Mouse (Mus musculus): ENCODE data around the gene Mrpl51. TPM values are rescaled to one million over a fixed set of nuclear protein-coding genes. Genes with fewer than 3 reads are reported as not detected.

Mrpl51 gene
- polyA plus RNA-seq (2012; rRNA removed) = 69.8 and 72.9 TPM in 2 replicates

- peak; percentile 83 for DNase-seq (ENCODE audit: low spot score)
These were observed at the start of gene Mrpl51, which contains the start of gene Ncapd2 for GRCm38 (mm10) chr6:125191332-125192015. Gene Mrpl51 (plus strand): TSS chr6:125191801. Gene Ncapd2 (minus strand): TSS chr6:125191701.

- DNase-seq (ENCODE audit: low spot score) = no peak
These were observed 49.2 kb upstream of the Mrpl51 start for GRCm38 (mm10) chr6:125142436-125142835.

GRCm38 (mm10) chr6:125143128-125143527, 48.5 kb upstream of the Mrpl51 start:
- DNase-seq (ENCODE audit: low spot score) = no peak

GRCm38 (mm10) chr6:125143904-125144303, 47.7 kb upstream of the Mrpl51 start:
- DNase-seq (ENCODE audit: low spot score) = no peak

- DNase-seq (ENCODE audit: low spot score) = no peak
These were observed 46.6 kb upstream of the Mrpl51 start, which contains the start of gene Iffo1 for GRCm38 (mm10) chr6:125145001-125145400. Gene Iffo1 (plus strand): TSS chr6:125145241.

- DNase-seq (ENCODE audit: low spot score) = no peak
These were observed 46.1 kb upstream of the Mrpl51 start for GRCm38 (mm10) chr6:125145479-125145951.

- DNase-seq (ENCODE audit: low spot score) = no peak
These were observed 45.5 kb upstream of the Mrpl51 start for GRCm38 (mm10) chr6:125146148-125146547.

GRCm38 (mm10) chr6:125146797-125147196, 44.8 kb upstream of the Mrpl51 start:
- DNase-seq (ENCODE audit: low spot score) = no peak

GRCm38 (mm10) chr6:125147329-125147728, 44.3 kb upstream of the Mrpl51 start:
- DNase-seq (ENCODE audit: low spot score) = no peak

GRCm38 (mm10) chr6:125148251-125148925, 43.2 kb upstream of the Mrpl51 start:
- DNase-seq (ENCODE audit: low spot score) = no peak

- DNase-seq (ENCODE audit: low spot score) = no peak
These were observed 42.6 kb upstream of the Mrpl51 start for GRCm38 (mm10) chr6:125148926-125149568.

- no peak for DNase-seq (ENCODE audit: low spot score)
These were observed 42.0 kb upstream of the Mrpl51 start for GRCm38 (mm10) chr6:125149569-125149950.

- DNase-seq (ENCODE audit: low spot score) = no peak
These were observed 39.2 kb upstream of the Mrpl51 start for GRCm38 (mm10) chr6:125152212-125153017.

- no peak for DNase-seq (ENCODE audit: low spot score)
These were observed 38.6 kb upstream of the Mrpl51 start for GRCm38 (mm10) chr6:125153018-125153389.

- DNase-seq (ENCODE audit: low spot score) = no peak
These were observed 37.9 kb upstream of the Mrpl51 start for GRCm38 (mm10) chr6:125153682-125154081.

- DNase-seq (ENCODE audit: low spot score) = no peak
These were observed 37.1 kb upstream of the Mrpl51 start for GRCm38 (mm10) chr6:125154550-125154949.

GRCm38 (mm10) chr6:125155262-125155661, 36.3 kb upstream of the Mrpl51 start:
- no peak for DNase-seq (ENCODE audit: low spot score)

- DNase-seq (ENCODE audit: low spot score) = no peak
These were observed 35.1 kb upstream of the Mrpl51 start for GRCm38 (mm10) chr6:125156491-125156890.

- no peak for DNase-seq (ENCODE audit: low spot score)
These were observed 34.5 kb upstream of the Mrpl51 start for GRCm38 (mm10) chr6:125156903-125157614.

GRCm38 (mm10) chr6:125158944-125159492, 32.6 kb upstream of the Mrpl51 start:
- DNase-seq (ENCODE audit: low spot score) = no peak
